Mouse (Mus musculus): ENCODE measurements at regions not wholly inside any gene's neighbourhood (a gene's known extent, or its start where the extent isn't known, plus 50 kb on each side); places are given as distances from the start of the nearest gene placed in this dataset.

- Histone ChIP-seq H3K27me3 (replicated peaks) (no peaks in the 10 kb centered on the region), H3K4me2 (no peak overlapping the region), H3K9me3 (no peaks in the 10 kb centered on the region), H3K36me3 (no peaks in the 10 kb centered on the region), H3K9ac (no peak overlapping the region), H3K4me1 (no peaks in the 10 kb centered on the region), H3K4me3 (replicated peaks) (no peak overlapping the region), H3K27ac (no peak overlapping the region)
- 67% methylated on average over 3 of the region's 3 CpGs for WGBS
- ATAC-seq (ENCODE audit: insufficient read depth, low FRiP score, low read depth): no peak
Measured at GRCm38 (mm10) chr12:9855503-9856024, 285.6 kb downstream of the Osr1 start.

DNA sequence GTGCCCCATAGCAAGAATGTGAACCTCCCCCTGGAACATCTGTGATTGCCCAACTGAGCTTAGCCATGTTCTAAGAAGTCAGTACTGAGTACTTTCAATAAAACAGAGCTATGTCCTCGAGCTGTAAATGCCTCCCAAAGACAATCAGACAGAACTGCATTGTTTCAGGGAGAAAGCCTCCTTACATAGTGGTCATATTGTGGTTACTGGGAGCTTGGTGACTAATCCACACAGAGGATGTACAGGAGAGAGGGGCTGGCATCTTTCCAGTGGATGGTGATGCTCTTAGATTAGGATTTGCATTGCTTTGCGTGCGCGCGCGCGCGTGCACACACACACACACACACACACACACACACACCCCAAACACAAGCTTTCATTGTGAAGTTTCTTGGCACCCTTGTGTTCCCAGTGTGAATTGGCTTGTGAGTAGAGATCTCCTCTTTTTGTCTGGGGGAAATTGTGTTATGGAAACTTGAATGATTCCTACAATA is 286.3 kb downstream of the Osr1 start:
- Histone ChIP-seq H3K27ac (no peak overlapping the region), H3K9me3 (no peaks in the 10 kb centered on the region), H3K9ac (no peak overlapping the region), H3K36me3 (no peaks in the 10 kb centered on the region), H3K4me1 (no peaks in the 10 kb centered on the region), H3K27me3 (replicated peaks) (no peaks in the 10 kb centered on the region), H3K4me2 (no peak overlapping the region), H3K4me3 (replicated peaks) (no peak overlapping the region)
- WGBS: 93% methylated on average over 8 of the region's 8 CpGs
- ATAC-seq (ENCODE audit: insufficient read depth, low FRiP score, low read depth): no peak

DNA sequence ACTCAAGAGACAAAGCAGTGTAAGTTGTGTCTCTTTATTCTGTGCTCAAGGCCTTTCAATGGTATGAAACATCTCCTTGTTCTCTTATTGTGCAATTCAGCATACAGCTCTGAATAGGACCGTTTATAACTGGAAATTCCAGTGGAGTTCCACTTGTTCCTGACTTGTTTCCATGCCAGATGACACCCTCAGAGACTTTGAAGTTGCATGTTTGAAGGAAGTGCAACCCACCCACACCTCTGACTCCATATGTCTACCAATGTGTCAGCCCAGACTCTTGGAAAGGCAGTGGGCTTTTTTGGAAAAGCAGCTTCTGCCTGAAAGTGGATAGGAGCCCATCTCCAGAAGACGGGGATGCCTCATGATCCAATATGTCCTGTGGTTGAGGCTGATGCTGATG is 288.1 kb downstream of the Osr1 start:
- Histone ChIP-seq H3K4me3 (replicated peaks) (no peak overlapping the region), H3K4me1 (no peaks in the 10 kb centered on the region), H3K9ac (no peak overlapping the region), H3K9me3 (no peaks in the 10 kb centered on the region), H3K27me3 (replicated peaks) (no peaks in the 10 kb centered on the region), H3K4me2 (no peak overlapping the region), H3K36me3 (no peaks in the 10 kb centered on the region), H3K27ac (no peak overlapping the region)
- no peak for ATAC-seq (ENCODE audit: insufficient read depth, low FRiP score, low read depth)
- WGBS: 72% methylated on average over 2 of the region's 2 CpGs

DNA sequence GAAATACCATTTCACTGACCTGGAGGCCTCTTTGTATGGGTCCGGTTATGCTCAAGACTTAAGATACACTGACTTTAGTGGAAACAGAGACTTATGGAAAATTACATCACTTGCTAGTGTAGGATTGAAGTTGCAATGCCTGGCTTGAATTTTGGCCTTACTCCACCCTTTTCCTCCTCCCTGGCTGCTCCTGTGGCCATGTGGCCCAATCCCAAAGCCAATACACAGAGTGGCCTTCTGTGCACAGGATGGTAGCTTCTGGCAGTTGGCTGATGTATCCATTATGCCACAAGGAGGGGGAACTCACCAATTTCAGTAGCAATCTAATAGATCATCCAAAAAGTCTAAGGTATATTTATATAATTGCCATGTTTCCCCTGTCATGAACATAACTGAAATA is 292.4 kb downstream of the Osr1 start:
- Histone ChIP-seq H3K36me3 (no peaks in the 10 kb centered on the region), H3K27me3 (replicated peaks) (no peaks in the 10 kb centered on the region), H3K9me3 (no peaks in the 10 kb centered on the region), H3K9ac (no peak overlapping the region), H3K27ac (no peak overlapping the region), H3K4me2 (no peak overlapping the region), H3K4me3 (replicated peaks) (no peak overlapping the region), H3K4me1 (no peaks in the 10 kb centered on the region)
- 85% methylated on average over 1 of the region's 1 CpGs for WGBS
- ATAC-seq (ENCODE audit: insufficient read depth, low FRiP score, low read depth): no peak

GRCm38 (mm10) chr12:9872236-9872635 is 302.3 kb downstream of the Osr1 start:
- no peak overlapping the region for H3K4me2 ChIP-seq
- no peak for ATAC-seq (ENCODE audit: insufficient read depth, low FRiP score, low read depth)

GRCm38 (mm10) chr12:9873214-9873613 is 303.3 kb downstream of the Osr1 start:
- H3K4me3 ChIP-seq (replicated peaks): no peak overlapping the region
- no peaks in the 10 kb centered on the region for H3K36me3 ChIP-seq
- 91% methylated on average over 1 of the region's 1 CpGs for WGBS
- no peak overlapping the region for H3K4me2 ChIP-seq
- H3K9me3 ChIP-seq: no peaks in the 10 kb centered on the region
- ATAC-seq (ENCODE audit: insufficient read depth, low FRiP score, low read depth): no peak
- no peaks in the 10 kb centered on the region for H3K4me1 ChIP-seq
- H3K27ac ChIP-seq: no peak overlapping the region
- no peaks in the 10 kb centered on the region for H3K27me3 ChIP-seq (replicated peaks)
- no peak overlapping the region for H3K9ac ChIP-seq

More at GRCm38 (mm10) chr12:9872236-9872635, 302.3 kb downstream of the Osr1 start:
- H3K4me3 ChIP-seq (replicated peaks): no peak overlapping the region
- H3K9ac ChIP-seq: no peak overlapping the region
- no peaks in the 10 kb centered on the region for H3K27me3 ChIP-seq (replicated peaks)
- 93% methylated on average over 4 of the region's 4 CpGs for WGBS
- H3K4me1 ChIP-seq: no peaks in the 10 kb centered on the region
- no peaks in the 10 kb centered on the region for H3K9me3 ChIP-seq
- H3K36me3 ChIP-seq: no peaks in the 10 kb centered on the region
- no peak overlapping the region for H3K27ac ChIP-seq

DNA sequence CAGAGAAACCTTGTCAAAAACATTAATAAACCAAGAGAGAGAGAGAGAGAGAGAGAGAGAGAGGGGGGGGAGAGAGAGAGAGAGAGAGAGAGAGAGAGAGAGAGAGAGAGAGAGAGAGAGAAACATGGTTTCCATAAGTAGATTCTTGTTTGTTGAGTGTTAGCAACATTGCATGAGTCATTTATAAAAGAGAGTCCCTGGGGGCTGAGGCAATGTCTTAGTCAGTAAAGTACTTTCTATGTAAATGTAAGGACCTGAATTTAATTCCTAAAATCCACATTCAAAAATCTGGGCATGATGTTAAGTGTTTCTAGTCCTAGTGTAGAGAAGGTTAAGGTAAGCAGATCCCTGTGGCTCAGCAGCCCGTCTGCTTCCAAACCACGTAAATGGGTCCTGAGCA is 304.9 kb downstream of the Osr1 start:
- Histone ChIP-seq H3K27me3 (replicated peaks) (no peaks in the 10 kb centered on the region), H3K9ac (no peak overlapping the region), H3K4me3 (replicated peaks) (no peak overlapping the region), H3K4me1 (no peaks in the 10 kb centered on the region), H3K9me3 (no peaks in the 10 kb centered on the region), H3K36me3 (no peaks in the 10 kb centered on the region), H3K27ac (no peak overlapping the region), H3K4me2 (no peak overlapping the region)
- ATAC-seq (ENCODE audit: insufficient read depth, low FRiP score, low read depth): no peak
- 86% methylated on average over 2 of the region's 2 CpGs for WGBS

GRCm38 (mm10) chr12:9881953-9882623 is 312.2 kb downstream of the Osr1 start:
- no peak overlapping the region for H3K27ac ChIP-seq
- WGBS: 89% methylated on average over 2 of the region's 2 CpGs
- no peak overlapping the region for H3K4me3 ChIP-seq (replicated peaks)
- no peaks in the 10 kb centered on the region for H3K4me1 ChIP-seq
- no peaks in the 10 kb centered on the region for H3K9me3 ChIP-seq
- no peak for ATAC-seq (ENCODE audit: insufficient read depth, low FRiP score, low read depth)
- no peaks in the 10 kb centered on the region for H3K27me3 ChIP-seq (replicated peaks)
- no peak overlapping the region for H3K4me2 ChIP-seq
- H3K9ac ChIP-seq: no peak overlapping the region
- no peaks in the 10 kb centered on the region for H3K36me3 ChIP-seq

- WGBS: 41% methylated on average over 1 of the region's 1 CpGs
- ATAC-seq (ENCODE audit: insufficient read depth, low FRiP score, low read depth): no peak
- H3K27me3 ChIP-seq (replicated peaks): no peaks in the 10 kb centered on the region
Measured at GRCm38 (mm10) chr12:9883037-9883730, 313.3 kb downstream of the Osr1 start.

GRCm38 (mm10) chr12:9894521-9894920 is 324.6 kb downstream of the Osr1 start:
- no peaks in the 10 kb centered on the region for H3K27me3 ChIP-seq (replicated peaks)
- no peaks in the 10 kb centered on the region for H3K4me1 ChIP-seq
- no peaks in the 10 kb centered on the region for H3K36me3 ChIP-seq
- no peak overlapping the region for H3K9ac ChIP-seq
- no peaks in the 10 kb centered on the region for H3K9me3 ChIP-seq
- H3K4me2 ChIP-seq: no peak overlapping the region
- H3K27ac ChIP-seq: no peak overlapping the region
- WGBS: 90% methylated on average over 2 of the region's 2 CpGs
- ATAC-seq (ENCODE audit: insufficient read depth, low FRiP score, low read depth): no peak
- no peak overlapping the region for H3K4me3 ChIP-seq (replicated peaks)

More at GRCm38 (mm10) chr12:9883037-9883730, 313.3 kb downstream of the Osr1 start:
- Histone ChIP-seq H3K27ac (no peak overlapping the region), H3K4me3 (replicated peaks) (no peak overlapping the region), H3K4me2 (no peak overlapping the region), H3K9me3 (no peaks in the 10 kb centered on the region), H3K36me3 (no peaks in the 10 kb centered on the region), H3K4me1 (no peaks in the 10 kb centered on the region), H3K9ac (no peak overlapping the region)

- H3K36me3 ChIP-seq: no peaks in the 10 kb centered on the region
- H3K9ac ChIP-seq: no peak overlapping the region
- no peak overlapping the region for H3K27ac ChIP-seq
- H3K9me3 ChIP-seq: no peaks in the 10 kb centered on the region
- no peak overlapping the region for H3K4me3 ChIP-seq (replicated peaks)
- H3K4me1 ChIP-seq: no peaks in the 10 kb centered on the region
- no peak for ATAC-seq (ENCODE audit: insufficient read depth, low FRiP score, low read depth)
- H3K4me2 ChIP-seq: no peak overlapping the region
- H3K27me3 ChIP-seq (replicated peaks): no peaks in the 10 kb centered on the region
- 71% methylated on average over 6 of the region's 6 CpGs for WGBS
Measured at GRCm38 (mm10) chr12:9897980-9898379, 328.1 kb downstream of the Osr1 start.

- Histone ChIP-seq H3K4me1 (no peaks in the 10 kb centered on the region), H3K4me2 (no peak overlapping the region), H3K4me3 (replicated peaks) (no peak overlapping the region), H3K9me3 (no peaks in the 10 kb centered on the region), H3K27me3 (replicated peaks) (no peaks in the 10 kb centered on the region), H3K9ac (no peak overlapping the region), H3K27ac (no peak overlapping the region), H3K36me3 (no peaks in the 10 kb centered on the region)
- WGBS: 49% methylated on average over 3 of the region's 3 CpGs
- ATAC-seq (ENCODE audit: insufficient read depth, low FRiP score, low read depth): no peak
Measured at GRCm38 (mm10) chr12:9898420-9898819, 328.5 kb downstream of the Osr1 start.

Measured in stomach, embryonic 15.5 days (tissue).